Mouse (Mus musculus): ENCODE measurements around the gene Fkbp10. TPM values are rescaled to one million over a fixed set of nuclear protein-coding genes. Genes with fewer than 3 reads are reported as not detected.

Fkbp10 gene
- total RNA-seq, 2 experiments from 2014 or later, result 86.4 TPM

- DNase-seq (ENCODE audit: low spot score in 2 of 2), result no peak
These were observed 49.8 kb downstream of the Fkbp10 start for GRCm38 (mm10) chr11:100465229-100465792.

- DNase-seq (ENCODE audit: low spot score in 2 of 2), result no peak
These were observed 50.3 kb downstream of the Fkbp10 start for GRCm38 (mm10) chr11:100465833-100466232.

- DNase-seq (ENCODE audit: low spot score in 2 of 2), result no peak
These were observed 56.1 kb downstream of the Fkbp10 start for GRCm38 (mm10) chr11:100471352-100472196.

GRCm38 (mm10) chr11:100472197-100472934, 56.9 kb downstream of the Fkbp10 start, which contains the start of gene Klhl11:
TSS of gene Klhl11 (minus strand) at chr11:100472741.
- peak; percentile 83 to 87 for DNase-seq (ENCODE audit: low spot score in 2 of 2)

- no peak for DNase-seq (ENCODE audit: low spot score in 2 of 2)
These were observed 57.4 kb downstream of the Fkbp10 start for GRCm38 (mm10) chr11:100472935-100473295.

Small RNA genes lying within 50 kb of the gene (microRNA-seq; reads per million reads assigned to microRNA genes)
- not detected for gene Gm27374

Other genes with a start within 250 kb of the Fkbp10 start
- under 1 TPM in 1 of 2 experiments, not detected in 1; 0.15 TPM for gene Krt9, start 222.5 kb upstream of the Fkbp10 start, total RNA-seq (2021)
- gene Krt14, start 208.1 kb upstream of the Fkbp10 start, total RNA-seq (2021), result 1 to 10 TPM in 1 of 2 experiments, under 1 TPM in 1; 0.15 to 1.8 TPM
- gene Krt16, start 166.8 kb upstream of the Fkbp10 start, total RNA-seq (2021), result under 1 TPM in 1 of 2 experiments, not detected in 1; 0.29 TPM
- under 1 TPM; 0.29 to 0.44 TPM for gene Krt17, start 154.7 kb upstream of the Fkbp10 start, total RNA-seq (2021)
- gene Krt42, start 145.8 kb upstream of the Fkbp10 start, total RNA-seq (2021), result not detected
- gene Eif1, start 95.8 kb upstream of the Fkbp10 start, total RNA-seq (2021), result 100 to 1,000 TPM; 842 to 874 TPM
- not detected for gene Gast, start 81.3 kb upstream of the Fkbp10 start, total RNA-seq (2021)
- 1 to 10 TPM; 1.5 to 1.7 TPM for gene Hap1, start 59.6 kb upstream of the Fkbp10 start, total RNA-seq (2021)
- gene Jup, start 17.9 kb upstream of the Fkbp10 start, total RNA-seq (2021), result 10 to 100 TPM; 80.4 to 91.4 TPM
- 10 to 100 TPM; 27.4 to 29.4 TPM for gene P3h4, start 861 bp upstream of the Fkbp10 start, total RNA-seq (2021)
- gene Nt5c3b, start 26.1 kb downstream of the Fkbp10 start, total RNA-seq (2021), result 10 to 100 TPM; 35.8 to 38.1 TPM
- gene Klhl10, start 26.2 kb downstream of the Fkbp10 start, total RNA-seq (2021), result 1 to 10 TPM; 1.0 to 1.5 TPM
- 10 to 100 TPM; 14.9 to 15.8 TPM for gene Klhl11, start 57.0 kb downstream of the Fkbp10 start, total RNA-seq (2021)
- gene Acly, start 112.3 kb downstream of the Fkbp10 start, total RNA-seq (2021), result 10 to 100 TPM; 54.1 to 57.9 TPM
- gene Ttc25, start 129.9 kb downstream of the Fkbp10 start, total RNA-seq (2021), result under 1 TPM; 0.13 to 0.22 TPM
- gene Cnp, start 159.2 kb downstream of the Fkbp10 start, total RNA-seq (2021), result 10 to 100 TPM; 33.3 to 38.3 TPM
- 10 to 100 TPM; 42.5 to 43.7 TPM for gene Nkiras2, start 203.5 kb downstream of the Fkbp10 start, total RNA-seq (2021)
- 100 to 1,000 TPM; 192 to 239 TPM for gene Dnajc7, start 204.5 kb downstream of the Fkbp10 start, total RNA-seq (2021)